Mouse (Mus musculus) gastrocnemius, adult 8-10 months (tissue): ENCODE results near the gene Dab1. TPM values are rescaled to one million over a fixed set of nuclear protein-coding genes. Genes with fewer than 3 reads are reported as not detected.

Experiments
- DNase-seq, 2 experiments: peaks; one replicate each; pipeline ENCODE4 v3.0.0; 2022; ENCODE audit warnings: low spot score in 2 of 2
- total RNA-seq, 4 experiments: library from RNA; stranded (reverse); gene quantifications; 2 replicates each; pipeline ENCODE4 v1.2.4; 2022

Dab1 gene
- total RNA-seq, 4 experiments from 2014 or later = not detected

DNA sequence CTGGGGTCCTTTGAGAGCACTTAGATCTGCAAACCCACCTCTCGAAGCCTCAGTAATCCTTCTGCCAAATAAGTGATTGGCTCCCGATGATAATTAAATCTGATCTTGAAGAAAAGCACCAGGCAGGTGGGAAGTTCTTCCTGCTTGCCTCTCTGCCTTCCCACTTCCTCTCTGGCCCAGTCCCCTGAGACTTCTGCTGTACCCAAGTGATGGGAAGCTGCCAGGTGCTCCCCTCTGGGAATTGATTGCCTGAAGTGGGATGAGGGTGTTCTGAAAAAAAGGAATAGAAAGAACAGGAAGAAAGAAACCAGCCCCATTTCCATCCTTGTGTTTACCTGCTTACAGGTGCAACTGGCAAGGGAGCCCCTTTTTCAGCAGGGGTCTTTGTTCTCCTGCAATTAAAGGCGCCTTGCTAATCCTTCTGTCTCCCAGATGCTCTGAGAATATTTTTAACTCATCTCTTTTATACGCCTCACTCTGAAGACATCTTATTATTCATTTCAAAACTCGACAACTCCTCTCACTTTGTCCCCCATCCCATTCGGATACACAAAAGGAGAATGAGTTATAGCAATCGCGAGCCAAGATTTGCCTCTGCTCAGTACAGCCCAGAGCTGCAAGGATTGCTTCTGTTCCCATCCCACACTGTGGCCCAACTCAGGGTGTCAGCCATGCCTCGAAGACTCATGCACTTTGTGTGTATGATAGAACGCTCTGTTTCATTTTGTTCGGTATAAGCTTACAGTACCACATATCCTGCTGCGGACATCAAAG, 1043.9 kb downstream of the Dab1 start:
- no peak for DNase-seq

DNA sequence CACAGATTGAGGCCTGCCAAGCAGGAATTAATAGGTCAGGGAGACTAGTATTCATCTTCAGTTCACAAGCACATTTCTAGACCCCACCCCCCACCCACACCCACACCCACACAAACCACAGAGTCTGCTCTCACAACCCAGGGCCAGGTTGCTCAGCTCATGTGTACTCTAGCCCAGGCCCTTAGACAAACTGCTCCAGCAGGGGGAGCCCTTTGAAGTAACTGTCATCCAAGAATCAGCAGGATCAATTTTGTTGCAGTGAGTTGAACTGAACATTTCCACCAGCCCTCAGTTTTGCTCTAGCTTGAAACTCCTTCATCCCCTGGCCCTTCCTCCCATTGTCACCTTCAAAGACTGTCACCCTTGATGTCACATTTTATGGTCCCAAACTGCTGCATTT, 1046.4 kb downstream of the Dab1 start:
- DNase-seq = peak in 1 of 2 experiments; percentile 4

DNA sequence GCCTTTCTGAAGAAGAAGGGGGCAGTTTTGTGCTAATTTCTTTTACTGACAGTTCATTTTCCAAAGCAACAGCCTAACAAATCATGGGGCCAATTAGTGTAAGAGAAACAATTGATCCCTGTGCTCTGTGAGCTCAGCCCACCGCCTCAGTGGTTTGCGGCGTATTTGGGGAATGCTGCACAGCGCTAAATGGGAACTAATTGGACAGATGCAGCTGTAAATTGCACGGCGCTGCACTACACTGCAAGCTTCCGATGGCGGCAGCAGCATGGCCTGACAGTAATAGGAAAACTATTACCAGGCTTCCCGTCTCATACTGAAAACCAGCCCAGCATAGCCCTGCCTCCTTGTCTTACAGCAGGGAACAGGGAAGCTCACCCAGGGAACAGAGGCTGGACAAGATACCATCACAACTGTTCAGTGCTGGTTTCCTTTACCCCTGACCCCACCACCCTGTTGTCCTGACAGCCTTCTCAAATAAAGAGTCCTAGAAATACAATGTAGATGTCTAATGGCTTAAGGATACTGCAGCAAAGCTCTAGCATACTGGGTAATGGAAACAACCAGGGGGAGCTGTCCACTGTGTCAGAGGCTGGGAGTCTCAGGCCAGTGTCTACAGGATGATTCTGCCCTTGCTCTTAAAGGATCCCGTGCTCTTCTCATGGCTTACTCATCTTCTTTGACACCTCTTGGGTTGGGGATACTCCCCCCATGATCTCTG, 1047.8 kb downstream of the Dab1 start:
- no peak for DNase-seq

DNA sequence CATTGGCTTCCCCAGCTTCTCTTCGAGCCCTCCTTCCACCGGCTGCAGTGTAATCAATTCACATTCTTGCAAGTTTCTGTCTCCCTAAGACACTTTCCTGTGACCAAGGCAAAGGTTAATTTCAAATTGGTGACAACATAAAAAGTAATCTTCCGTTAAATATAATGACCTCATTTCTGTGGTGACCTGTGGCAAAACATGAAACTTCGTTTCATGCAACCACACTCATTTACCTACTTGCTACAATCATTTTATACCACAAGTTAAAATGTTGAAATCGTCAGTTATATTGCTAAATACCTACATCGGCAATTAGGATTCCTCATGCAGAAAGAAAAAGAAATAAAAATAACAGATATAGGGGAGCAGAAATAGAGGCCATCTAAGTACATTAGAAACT, 1048.9 kb downstream of the Dab1 start:
- DNase-seq = no peak

DNA sequence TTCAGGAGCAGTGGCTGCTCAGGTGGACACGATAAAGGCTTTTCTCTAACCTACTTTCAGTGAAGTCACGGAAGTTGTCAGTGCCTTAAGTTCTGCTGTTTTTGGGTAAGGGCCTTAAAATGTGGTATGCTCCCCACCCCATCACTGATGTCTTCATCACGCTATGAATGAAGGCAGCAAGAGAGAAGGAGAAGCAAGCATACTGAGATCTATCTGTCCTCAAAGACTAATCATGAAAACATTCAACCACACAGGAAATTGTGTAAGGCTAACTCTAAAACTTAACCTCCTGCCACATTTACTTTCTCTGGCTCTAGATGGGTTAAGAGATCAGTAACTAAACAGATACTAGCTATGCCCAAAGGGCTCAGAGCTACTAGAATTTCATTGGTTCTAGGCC, 1050.2 kb downstream of the Dab1 start:
- DNase-seq = no peak

DNA sequence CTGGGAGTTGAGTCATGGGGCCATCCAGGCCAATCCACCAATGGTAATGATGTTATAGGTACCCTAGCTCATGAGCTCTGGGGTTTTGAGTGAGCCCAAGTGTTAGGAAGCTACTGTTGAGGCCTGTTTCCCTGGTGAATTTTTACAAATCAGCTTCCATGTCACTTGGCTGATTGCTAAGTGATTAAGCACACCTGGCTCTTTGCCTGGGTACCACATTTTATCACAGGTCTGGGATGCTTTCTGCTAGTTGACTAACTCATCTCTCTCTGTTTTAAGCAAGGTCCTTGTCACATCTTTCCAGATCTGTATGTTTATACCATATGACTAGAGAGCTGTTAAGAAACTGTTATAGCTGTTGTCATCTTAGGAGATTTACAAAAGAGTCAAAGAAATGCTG, 1051.6 kb downstream of the Dab1 start:
- no peak for DNase-seq

DNA sequence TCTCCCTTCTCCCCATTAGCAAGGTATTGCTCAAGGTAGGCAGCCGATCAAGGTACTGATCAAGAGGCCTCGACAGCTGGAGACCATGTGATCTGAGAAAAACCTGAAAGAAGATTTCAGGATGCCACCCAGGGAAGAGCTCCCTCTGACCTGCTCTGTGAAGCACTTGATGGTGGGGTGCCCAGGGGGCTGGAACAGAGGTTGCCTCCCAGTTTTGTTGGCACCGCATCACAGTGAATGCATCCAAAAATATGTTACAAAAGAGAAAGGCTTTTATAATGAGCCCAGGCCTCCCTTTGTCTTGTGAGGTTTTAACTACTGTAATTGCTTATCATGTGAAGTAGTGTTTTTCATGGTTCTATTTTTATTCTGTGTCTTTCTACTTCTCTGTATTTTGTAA, 1054.2 kb downstream of the Dab1 start:
- DNase-seq = no peak

DNA sequence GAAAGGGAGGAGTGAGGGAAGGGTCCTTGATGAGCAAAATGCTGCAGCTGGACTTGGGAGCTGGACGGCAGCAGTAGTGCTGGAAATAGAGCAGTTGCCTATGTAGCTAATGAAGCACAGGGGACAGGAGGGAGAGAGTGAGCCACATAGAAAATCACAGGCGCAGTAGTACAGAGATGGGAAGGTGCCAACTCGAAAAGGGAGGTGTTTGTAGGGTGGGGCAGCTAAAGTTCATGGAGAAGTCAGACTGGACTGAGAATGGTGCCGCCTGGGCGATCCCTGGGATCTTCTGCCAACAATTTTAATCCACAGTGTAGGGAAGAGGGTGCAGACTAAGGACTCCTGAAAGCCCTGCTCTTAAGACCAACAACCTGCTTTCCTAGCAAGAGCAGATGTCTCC, 1055.5 kb downstream of the Dab1 start:
- DNase-seq = no peak

DNA sequence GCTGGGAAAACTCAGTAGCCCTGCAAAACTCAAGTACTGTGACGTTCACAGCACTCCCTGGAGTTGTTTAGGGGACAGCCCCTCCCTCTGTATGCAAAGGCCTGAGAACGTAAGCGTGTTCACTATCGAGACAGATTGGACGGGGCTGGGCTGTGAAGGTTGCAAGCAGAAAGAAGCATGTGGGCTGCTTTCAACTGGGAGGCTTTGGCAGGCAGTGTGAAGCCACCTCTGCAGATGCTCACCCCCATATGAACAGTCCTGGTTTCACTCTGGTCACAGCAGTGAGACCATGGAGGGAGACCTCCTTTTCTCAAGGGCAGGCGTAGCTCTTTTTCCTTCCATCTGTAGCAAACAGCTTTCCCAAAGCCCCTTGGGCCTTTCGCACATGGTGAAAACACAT, 1059.1 kb downstream of the Dab1 start:
- DNase-seq = no peak

DNA sequence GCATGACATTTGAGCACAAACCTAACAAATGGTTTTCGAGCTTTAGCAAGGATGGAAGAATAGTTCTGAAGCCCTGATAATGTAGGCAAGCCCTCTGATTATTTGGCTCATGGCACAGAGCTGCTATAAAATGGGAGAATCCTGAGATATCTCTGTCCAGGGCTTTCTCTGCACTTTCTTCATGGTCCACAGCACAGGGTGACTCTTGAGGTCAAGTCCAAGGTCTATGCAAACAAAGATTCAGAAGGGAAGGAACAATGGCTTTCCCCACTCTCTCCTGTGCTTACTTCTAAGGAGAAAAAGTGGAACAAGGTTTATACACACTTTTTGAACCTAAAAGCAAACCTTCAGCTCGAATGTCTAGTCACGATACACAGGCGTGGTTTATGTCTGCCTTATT, 1061.3 kb downstream of the Dab1 start:
- DNase-seq = no peak

DNA sequence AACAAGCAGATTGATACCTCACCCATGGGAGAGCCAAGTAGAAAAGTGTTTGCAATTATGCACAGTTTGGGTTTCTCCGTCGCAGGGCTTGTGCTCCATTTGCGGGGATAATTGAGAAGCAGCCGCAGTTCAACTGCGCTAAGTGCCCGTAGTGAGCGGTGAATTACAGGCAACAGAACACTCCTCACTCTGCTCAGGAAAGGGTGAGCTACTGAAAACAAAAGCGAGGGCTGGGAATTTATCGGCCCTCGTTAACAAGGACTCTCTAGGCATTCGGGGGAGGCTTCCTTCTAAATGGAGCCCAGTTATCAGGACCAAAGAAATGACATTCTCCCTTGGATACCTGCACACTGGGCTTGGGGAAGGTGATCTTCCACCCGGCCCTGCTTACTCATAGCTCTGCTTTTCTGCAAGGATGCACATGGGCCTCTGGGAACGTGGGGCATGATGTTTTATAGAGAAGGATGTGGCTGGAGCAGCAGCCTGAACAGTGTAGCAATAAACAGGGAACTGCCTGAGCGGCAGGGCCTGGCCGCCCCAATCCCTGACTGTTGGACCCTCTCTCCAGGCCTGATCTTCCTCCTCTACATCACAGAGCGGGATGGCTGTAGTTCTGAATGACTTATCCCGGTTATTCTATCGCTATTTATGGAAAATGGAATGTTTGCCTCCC, 1067.1 kb downstream of the Dab1 start:
- no peak for DNase-seq

DNA sequence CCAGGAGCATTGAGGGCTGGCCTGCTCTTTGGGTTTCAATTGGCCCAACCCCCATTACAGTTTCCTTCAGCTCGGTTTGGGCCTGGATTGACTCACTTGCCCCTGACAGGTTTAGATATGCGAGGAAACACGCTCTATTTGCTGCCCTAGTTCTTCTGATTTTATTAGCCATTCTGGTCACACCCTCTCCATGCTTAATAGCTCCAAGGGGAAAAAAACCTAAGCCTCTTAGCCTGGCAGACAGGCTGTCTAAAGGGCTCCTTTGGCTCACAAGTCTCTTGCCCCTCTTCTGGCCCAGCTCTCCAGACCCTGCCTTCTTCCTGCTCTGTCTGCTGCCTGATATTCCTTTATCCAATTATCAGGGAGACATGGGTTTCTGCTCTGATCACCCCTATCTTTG, 1069.9 kb downstream of the Dab1 start:
- no peak for DNase-seq

DNA sequence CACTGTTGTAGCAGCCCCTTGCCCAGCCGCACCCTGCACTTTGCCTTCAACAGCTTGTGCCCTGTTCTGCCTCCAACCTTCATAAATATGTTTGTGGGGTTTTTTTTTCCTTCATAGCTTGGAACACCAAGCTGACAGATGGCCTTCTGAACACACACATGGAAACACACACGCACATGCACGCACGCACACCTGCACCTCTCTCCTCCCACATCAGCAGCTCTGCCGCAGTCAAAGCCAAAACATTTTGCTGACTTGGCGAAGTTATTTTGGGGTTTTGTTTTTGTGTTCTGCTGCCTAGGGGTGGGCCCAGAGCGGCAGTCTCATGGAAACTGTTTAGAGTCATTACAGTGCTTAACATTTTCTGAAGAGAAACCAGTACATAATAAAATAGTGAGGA, 1071.9 kb downstream of the Dab1 start:
- no peak for DNase-seq

DNA sequence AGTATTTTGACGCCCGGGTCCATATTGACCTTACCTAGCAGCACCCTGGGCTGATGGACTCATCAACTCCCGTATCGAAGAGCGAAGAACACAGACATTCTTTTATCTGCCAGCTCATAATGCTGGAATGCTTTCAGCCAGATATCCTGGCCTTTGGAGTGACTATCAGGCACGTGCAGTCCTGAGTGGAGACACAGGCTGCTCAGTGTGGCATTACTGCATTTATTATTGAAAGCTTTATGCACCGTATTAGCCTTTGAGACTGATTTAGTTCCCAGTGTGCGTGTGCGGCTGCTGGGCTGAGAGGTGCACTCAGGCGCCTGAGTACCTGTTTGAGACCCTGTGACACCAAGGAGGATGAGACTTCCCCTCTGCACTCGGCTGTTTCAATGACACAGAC, 1075.0 kb downstream of the Dab1 start:
- no peak for DNase-seq

DNA sequence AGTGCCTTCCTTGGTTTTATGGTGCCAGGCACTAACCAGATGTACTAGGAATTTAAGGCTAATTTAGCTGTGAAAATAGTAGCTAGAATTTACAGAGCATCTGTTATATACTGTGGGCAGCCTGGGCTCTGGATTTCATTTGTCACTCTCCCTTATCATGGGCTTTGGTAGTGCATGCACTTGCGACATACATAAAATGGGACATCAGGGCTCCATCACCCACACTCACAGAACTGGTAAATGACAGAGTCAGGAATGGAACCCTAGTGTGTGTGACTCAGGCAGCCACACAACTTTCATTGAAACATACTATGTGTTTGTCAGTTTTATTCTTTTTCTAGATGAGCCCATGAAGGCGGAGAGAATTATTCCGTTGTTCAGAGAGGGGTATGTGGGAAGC, 1077.4 kb downstream of the Dab1 start:
- DNase-seq = no peak

DNA sequence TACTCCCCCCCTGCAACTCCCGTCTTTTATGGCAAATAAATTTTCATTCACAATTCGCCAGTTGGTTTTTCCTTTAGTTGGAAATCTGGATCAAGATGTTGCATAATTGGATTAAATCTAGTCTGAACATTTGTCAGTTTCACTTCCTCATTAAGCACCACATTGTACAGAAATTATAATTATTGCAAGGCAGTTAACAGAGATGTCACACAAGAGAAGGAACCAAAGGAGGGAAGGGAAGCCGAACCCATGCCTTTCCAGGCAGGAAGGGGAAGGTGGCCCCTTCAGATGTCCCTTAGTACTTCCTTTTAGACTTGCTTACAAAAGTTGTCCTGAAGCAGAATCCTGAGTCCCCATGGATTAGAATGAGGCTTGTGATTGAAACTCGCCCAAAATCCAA, 1078.5 kb downstream of the Dab1 start:
- no peak for DNase-seq

DNA sequence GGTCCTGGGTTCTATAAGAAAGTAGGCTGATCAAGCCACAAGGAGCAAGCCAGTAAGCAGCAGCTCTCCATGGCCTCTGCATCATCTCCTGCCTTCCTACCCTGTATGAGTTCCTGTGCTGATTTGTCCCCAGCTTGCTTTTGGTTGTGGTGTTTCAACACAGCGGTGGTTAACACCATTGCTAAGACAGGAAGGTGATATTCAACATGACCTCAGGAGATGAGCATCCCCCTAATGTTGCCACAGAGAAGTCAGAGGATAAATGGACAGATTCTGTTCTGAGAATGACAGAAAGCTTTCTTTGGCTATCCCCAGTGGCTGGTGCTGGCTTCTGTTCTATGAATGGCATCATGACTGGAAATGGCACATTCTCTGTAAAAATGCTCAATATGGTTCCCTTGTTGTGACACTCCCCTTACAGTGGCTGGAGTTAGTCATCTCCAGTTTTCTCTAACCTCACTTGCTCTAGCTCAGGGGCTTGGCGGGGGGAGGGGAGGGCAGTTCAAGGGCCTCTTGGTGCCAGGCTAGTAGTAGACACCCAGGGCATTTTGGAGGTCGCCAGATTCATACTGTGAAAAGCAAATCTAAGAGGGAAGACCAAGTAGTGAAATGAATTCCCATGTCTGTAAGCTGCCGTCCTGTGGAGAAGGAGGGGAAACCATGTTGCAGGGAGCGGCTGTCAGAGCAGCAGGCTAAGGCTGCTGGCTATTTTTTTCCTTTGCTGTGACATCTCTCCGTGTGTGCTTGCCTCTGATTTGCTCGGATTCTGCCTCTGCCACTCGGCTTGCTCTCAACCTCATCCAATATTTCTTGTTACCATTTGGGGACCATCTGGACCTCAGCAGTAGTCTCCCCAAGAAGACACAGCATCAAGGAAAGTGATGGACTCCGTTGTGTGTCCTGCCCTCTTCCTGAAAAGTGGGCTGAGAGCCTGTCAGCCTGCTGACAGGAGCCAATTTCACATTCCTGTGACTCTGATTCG, 1086.8 kb downstream of the Dab1 start:
- no peak for DNase-seq

DNA sequence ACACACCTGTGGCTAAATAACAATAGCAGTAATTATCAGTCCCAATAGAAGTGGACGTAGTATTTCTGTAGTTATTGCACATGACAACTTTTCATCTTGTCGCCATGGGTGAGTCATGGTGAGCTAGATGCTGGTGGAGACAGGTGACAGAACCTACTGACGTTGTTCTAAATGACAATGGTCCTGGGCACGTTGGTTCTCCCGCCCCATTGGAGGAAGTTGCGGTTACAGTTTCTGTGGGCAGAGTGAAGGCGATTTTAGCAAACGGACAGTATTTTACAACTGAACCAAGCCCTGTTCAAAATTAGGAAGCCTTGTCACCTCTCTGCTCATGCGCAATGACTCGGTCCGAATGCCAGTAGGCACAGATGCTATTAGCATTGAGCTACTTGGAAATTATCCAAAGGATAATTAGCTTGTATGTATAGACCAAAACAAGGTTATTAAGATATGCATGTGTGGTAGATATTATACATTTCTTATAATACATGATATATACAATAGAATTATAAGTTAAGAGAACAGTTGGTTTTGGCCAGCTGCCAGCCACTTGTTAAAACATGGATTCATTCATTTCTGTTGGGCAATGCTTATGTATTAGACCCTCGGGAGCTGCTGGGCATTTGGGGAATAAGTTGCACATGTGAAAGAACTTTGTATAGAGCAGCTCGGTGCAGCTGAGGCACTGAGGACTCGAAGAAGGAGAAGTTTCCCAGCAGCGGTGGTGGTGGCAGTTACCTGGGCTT, 1093.4 kb downstream of the Dab1 start:
- no peak for DNase-seq

DNA sequence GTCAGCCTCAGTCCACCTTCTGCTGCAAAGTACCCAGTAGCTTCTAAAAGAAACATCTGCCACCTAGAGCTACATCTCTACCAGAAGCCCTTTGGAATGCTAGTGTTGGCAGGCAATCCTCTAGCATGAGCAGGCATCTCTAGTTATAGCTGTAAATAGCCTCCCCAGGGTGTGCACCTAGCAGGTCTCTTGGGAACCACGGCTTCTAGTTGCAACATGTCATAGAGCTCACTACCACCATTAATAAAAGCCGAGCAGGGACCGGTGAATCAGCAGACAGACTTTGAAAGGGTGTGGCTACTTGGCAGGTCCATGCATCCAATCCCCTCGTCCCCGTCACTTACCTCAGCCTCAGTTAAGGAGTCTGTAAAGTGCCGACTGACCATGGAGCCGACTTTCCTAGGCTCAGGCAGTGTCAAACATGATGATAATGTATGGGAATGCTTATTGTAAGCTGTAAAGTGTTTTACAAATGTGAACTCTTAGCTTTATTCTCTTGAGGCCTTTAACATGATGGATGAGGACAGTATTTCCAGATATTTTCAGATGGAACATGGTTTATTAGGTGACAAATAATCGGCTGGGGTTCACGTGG, 1095.9 kb downstream of the Dab1 start:
- no peak for DNase-seq

DNA sequence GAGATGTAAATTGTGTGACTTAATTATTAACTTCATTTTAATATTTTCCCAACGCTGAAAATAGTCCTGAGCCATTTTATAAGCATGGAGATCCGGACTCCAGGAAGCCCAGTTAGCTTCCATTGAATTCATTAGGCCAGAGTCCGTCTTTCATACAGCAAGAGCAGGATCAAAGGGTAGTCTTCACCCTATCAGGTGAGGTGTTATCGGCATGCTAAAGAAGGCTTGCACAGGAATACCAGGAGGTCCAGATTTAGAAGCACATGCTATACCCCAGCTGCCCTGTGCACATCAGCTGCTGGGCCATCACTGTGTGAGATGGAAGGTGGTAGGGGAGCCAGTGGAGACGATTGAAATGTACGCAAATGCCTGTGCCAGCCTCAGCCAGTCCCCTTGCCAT, 1096.7 kb downstream of the Dab1 start:
- no peak for DNase-seq
